Mouse (Mus musculus): ENCODE results near the gene Gstp1. TPM values are rescaled to one million over a fixed set of nuclear protein-coding genes. Genes with fewer than 3 reads are reported as not detected.
"Not testable (repeated sequence)": the region's sequence is repeated elsewhere in the genome, so short reads cannot be mapped to it uniquely, and the experiment has no call there.

Gene Gstp1
- polyA plus RNA-seq, 1 experiment from 2014 or later = 372 TPM

DNA sequence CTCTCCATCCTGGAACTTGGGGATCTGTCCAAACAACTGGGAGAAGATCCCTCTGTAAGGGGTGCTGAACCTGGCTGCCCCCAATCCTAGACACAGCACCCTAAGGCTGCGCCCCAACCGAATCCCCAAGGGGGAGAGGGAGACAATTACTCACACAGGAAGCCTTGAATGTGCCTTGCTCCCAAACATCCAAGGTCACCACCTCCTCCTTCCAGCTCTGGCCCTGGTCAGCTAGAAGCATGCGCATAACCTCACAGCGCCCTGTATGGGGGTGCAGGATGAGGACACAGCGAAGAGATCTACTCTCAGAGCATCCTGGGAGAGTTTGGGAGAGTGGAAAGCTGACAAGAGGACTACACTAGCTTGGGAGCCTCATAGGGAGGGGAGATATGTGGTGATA, 20.8 kb upstream of the Gstp1 start:
- no peak for ATAC-seq
- no peak overlapping the region for H3K4me3 ChIP-seq (replicated peaks)
- H3K27ac ChIP-seq = no peak overlapping the region
- H3K36me3 ChIP-seq = no peaks in the 10 kb centered on the region
- no peaks in the 10 kb centered on the region for H3K9me3 ChIP-seq
- no peaks in the 10 kb centered on the region for H3K4me1 ChIP-seq (replicated peaks)
- no peaks in the 10 kb centered on the region for H3K27me3 ChIP-seq
- H3K4me2 ChIP-seq (replicated peaks) = no peak overlapping the region
- H3K9ac ChIP-seq (replicated peaks) = no peak overlapping the region
- WGBS = 96% methylated on average over 5 of the region's 5 CpGs

DNA sequence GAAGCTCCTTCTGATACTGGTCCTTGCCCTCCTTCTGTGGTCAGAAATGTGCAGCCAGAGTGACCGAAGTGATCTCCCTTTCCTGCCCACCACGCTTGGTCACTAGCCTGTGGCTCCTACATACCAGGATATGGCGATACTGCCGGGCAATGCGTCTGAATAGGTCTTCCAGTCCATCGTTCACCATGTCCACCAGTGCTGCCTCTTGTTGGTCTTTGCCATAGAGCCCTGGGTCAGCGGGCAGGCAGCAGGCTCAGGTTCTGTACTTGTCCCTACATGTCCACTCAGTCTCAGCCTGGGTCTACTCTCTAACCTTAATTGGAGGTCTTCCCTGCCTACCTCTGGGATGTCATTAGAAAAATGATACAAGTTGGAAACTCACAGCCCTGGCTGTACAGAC, 20.2 kb upstream of the Gstp1 start:
- no peak overlapping the region for H3K4me3 ChIP-seq (replicated peaks)
- H3K9me3 ChIP-seq = no peaks in the 10 kb centered on the region
- H3K4me1 ChIP-seq (replicated peaks) = no peaks in the 10 kb centered on the region
- ATAC-seq = no peak
- no peak overlapping the region for H3K27ac ChIP-seq
- no peaks in the 10 kb centered on the region for H3K27me3 ChIP-seq
- no peaks in the 10 kb centered on the region for H3K36me3 ChIP-seq
- H3K4me2 ChIP-seq (replicated peaks) = no peak overlapping the region
- 96% methylated on average over 7 of the region's 7 CpGs for WGBS
- no peak overlapping the region for H3K9ac ChIP-seq (replicated peaks)

DNA sequence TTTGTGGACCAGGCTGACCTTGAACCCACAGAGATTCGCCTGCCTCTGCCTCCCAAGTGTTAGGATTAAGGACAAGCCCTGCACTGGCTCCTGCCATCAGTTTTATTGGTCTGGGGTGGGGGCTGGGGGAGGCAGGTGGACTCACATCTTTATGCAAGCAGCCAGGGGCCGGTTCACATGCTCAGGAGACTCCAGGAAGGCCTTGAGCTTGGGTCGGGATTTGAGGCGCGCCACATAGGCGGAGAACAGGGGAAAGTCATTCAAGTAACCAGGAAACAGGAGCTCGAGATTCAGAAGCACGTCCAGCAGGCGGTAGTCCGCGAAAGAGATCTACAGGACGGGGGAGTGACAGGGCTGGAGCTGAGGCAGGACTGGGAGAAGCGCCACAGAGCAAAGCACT, 19.6 kb upstream of the Gstp1 start:
- ATAC-seq = no peak
- Histone ChIP-seq H3K4me2 (replicated peaks) (no peak overlapping the region), H3K4me3 (replicated peaks) (no peak overlapping the region), H3K27me3 (no peaks in the 10 kb centered on the region), H3K4me1 (replicated peaks) (no peaks in the 10 kb centered on the region), H3K36me3 (no peaks in the 10 kb centered on the region), H3K27ac (no peak overlapping the region), H3K9ac (replicated peaks) (no peak overlapping the region), H3K9me3 (no peaks in the 10 kb centered on the region)
- WGBS = 87% methylated on average over 13 of the region's 13 CpGs

DNA sequence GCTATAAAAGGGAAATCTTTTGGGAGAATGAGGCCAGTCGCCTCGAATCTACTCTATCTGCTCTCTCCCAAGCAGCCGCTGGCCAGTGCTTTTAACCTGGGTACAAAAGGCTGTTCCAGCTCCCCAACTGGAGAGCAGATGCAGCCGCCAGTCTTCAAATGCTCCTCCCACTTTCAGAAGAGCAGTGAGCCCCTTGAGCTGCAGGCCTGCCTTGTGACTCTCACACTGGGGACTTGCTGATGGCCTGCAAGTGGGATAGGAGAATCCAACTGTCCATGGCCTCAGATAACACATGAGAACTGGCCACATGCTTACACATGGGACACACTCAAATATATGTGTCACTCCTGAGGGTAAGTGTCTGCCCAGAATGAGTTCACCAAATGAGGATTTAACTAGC, 18.9 kb upstream of the Gstp1 start:
- ATAC-seq = no peak
- no peaks in the 10 kb centered on the region for H3K36me3 ChIP-seq
- WGBS = 38% methylated on average over 4 of the region's 4 CpGs
- H3K27me3 ChIP-seq = no peaks in the 10 kb centered on the region
- no peak overlapping the region for H3K9ac ChIP-seq (replicated peaks)
- H3K27ac ChIP-seq = no peak overlapping the region
- no peak overlapping the region for H3K4me3 ChIP-seq (replicated peaks)
- no peaks in the 10 kb centered on the region for H3K4me1 ChIP-seq (replicated peaks)
- H3K9me3 ChIP-seq = no peaks in the 10 kb centered on the region
- no peak overlapping the region for H3K4me2 ChIP-seq (replicated peaks)

DNA sequence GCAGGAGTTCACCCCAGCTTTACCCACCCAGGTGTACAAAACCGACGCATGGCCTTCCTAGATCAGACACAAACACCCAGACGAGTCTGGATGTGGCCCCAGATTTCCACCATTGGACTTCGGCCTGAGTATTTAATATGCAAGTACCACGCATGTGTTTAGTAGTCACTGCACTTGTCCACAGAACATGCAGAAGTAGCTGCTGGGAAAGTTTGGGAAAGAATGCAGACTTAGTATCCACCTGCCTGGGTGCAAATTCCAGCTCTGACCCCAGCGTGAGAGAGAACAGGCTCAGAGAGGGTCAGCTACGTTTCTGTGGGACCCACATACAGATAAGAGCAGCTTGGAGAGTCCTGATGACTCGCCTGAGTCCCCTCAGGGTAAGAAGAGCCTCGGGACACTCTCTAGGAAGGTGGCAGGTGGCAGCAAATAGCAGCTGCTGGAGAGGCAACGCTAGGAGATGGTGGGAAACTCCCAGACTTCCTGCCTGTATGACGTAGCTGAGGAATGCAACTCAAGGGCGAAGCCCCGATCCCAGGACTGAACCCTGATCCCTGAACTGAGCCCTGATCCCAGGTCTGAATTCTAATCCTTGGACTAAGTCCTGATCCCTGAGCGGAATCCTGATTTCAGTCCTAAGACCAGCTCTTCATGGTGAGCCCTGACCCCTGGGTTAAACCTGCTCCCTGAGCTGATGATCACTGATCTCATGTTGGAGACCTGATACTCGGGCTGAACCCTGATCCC, 18.3 kb upstream of the Gstp1 start:
- no peaks in the 10 kb centered on the region for H3K4me1 ChIP-seq (replicated peaks)
- ATAC-seq = no peak
- H3K9me3 ChIP-seq = no peaks in the 10 kb centered on the region
- no peak overlapping the region for H3K4me3 ChIP-seq (replicated peaks)
- no peak overlapping the region for H3K27ac ChIP-seq
- H3K27me3 ChIP-seq = no peaks in the 10 kb centered on the region
- H3K4me2 ChIP-seq (replicated peaks) = no peak overlapping the region
- H3K9ac ChIP-seq (replicated peaks) = no peak overlapping the region
- no peaks in the 10 kb centered on the region for H3K36me3 ChIP-seq
- WGBS = 71% methylated on average over 15 of the region's 15 CpGs

DNA sequence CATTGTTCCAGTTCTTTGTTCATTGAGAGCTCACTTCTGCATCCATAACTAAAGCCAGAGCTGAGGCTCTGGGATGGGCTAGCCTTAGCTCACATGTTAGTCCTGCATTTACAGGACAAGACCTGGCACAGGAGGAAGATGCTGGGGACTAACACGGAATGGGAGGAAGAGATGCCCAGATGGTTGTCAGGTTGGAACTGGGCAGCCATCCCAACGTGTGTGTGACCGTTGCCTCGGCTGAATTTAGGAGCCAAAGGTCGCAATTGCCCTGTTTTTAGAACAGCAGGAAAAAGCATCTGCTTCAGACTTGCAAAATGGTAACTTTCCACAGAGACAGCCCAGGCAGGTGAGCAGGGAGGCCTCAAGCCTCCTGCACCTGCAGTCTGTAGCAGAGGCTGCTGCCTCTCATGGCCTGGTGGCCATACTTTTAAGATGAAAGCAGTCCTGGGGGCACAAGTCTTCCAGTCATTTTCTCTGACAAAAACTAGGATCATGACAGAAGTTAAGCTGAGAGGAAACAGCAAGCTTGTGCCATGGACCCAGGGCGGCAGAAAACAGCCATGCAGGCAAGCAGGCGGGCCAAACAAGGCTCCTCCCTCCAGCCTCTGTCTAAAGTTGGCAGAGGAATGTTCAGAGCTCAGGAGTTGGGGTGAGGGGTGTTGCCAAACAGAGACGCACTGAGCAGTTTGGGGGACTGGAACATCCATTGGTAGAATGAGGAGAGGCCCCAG, 17.6 kb upstream of the Gstp1 start:
- 66% methylated on average over 8 of the region's 8 CpGs for WGBS
- no peak overlapping the region for H3K9ac ChIP-seq (replicated peaks)
- no peak overlapping the region for H3K27ac ChIP-seq
- H3K4me2 ChIP-seq (replicated peaks) = no peak overlapping the region
- ATAC-seq = no peak
- H3K27me3 ChIP-seq = no peaks in the 10 kb centered on the region
- no peak overlapping the region for H3K4me3 ChIP-seq (replicated peaks)
- no peaks in the 10 kb centered on the region for H3K9me3 ChIP-seq
- H3K36me3 ChIP-seq = no peaks in the 10 kb centered on the region
- H3K4me1 ChIP-seq (replicated peaks) = no peaks in the 10 kb centered on the region

- Histone ChIP-seq H3K27ac (no peak overlapping the region), H3K9me3 (no peaks in the 10 kb centered on the region), H3K4me3 (replicated peaks) (no peak overlapping the region), H3K27me3 (no peaks in the 10 kb centered on the region), H3K4me1 (replicated peaks) (no peaks in the 10 kb centered on the region), H3K9ac (replicated peaks) (no peak overlapping the region), H3K4me2 (replicated peaks) (no peak overlapping the region), H3K36me3 (no peaks in the 10 kb centered on the region)
- WGBS = 87% methylated on average over 5 of the region's 5 CpGs
- ATAC-seq = no peak
Measured at GRCm38 (mm10) chr19:4054613-4055012, 16.8 kb upstream of the Gstp1 start.

DNA sequence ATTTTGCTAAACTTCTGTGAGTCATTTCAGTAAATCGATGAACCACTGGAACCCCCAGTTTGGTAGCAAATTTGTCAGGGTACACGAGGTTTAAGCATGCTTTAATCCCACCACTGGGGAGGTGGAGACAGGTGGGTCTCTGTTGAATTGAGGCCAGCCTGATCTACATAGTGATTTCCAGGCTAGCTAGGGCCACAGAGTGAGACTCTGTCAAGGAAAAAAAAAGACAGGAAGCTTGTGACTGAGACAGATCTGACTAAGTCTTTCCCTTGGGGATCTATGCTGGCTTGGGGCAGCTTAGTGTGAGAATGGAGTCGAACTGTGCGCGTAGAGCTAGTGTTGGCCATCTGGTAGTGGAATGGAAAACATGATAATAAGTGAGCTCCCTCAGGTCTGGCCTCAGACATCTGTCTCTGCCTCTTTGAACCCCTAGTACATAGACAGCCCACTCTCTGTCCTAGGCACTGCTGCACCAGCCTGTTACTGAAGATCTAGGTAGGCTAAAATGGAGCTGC, 14.8 kb upstream of the Gstp1 start:
- Histone ChIP-seq H3K36me3 (no peaks in the 10 kb centered on the region), H3K4me2 (replicated peaks) (no peak overlapping the region), H3K9me3 (no peaks in the 10 kb centered on the region), H3K9ac (replicated peaks) (no peak overlapping the region), H3K4me1 (replicated peaks) (no peaks in the 10 kb centered on the region), H3K4me3 (replicated peaks) (no peak overlapping the region), H3K27me3 (no peaks in the 10 kb centered on the region), H3K27ac (no peak overlapping the region)
- no peak for ATAC-seq
- 68% methylated on average over 5 of the region's 5 CpGs for WGBS

DNA sequence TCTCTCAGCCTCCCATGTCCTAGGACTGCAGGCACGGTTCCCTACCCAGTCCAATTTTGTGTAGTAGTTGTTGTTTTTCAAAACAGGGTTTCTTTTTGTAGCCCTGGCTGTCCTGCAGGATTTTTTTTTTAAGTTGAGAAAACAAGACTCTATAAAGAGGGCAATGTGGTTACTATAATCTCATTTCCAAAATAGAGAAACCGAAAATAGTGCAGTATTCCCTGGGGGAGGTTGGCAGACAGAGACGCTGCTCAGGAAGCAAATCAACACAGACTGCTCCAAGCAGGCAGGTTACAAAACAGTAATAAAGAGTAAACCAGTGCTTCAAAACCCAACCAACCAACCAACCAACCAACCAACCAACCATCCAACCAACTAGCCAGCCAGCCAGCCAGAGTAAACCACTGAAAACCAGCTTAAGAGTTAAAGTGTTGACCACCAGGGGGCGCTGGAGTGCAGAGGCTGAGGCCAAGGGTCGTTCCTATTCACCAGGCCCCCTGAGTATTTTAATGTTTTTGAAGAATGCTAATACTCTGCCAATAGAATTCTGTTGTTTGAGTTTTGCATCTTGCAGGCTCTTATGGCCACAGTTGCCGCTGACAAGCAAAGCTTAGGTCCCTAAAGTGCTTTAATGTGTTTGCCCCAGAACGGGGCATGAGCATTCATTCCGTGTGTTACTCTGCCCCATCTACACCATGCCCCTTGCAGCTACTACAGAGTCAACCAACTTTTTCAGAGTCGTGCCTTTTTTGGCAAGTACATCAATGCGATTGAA, 14.1 kb upstream of the Gstp1 start:
- no peak overlapping the region for H3K4me3 ChIP-seq (replicated peaks)
- no peaks in the 10 kb centered on the region for H3K9me3 ChIP-seq
- no peak overlapping the region for H3K4me2 ChIP-seq (replicated peaks)
- no peak overlapping the region for H3K27ac ChIP-seq
- no peaks in the 10 kb centered on the region for H3K36me3 ChIP-seq
- no peak overlapping the region for H3K9ac ChIP-seq (replicated peaks)
- H3K4me1 ChIP-seq (replicated peaks) = no peaks in the 10 kb centered on the region
- ATAC-seq = no peak
- WGBS = 56% methylated on average over 10 of the region's 10 CpGs
- no peaks in the 10 kb centered on the region for H3K27me3 ChIP-seq

DNA sequence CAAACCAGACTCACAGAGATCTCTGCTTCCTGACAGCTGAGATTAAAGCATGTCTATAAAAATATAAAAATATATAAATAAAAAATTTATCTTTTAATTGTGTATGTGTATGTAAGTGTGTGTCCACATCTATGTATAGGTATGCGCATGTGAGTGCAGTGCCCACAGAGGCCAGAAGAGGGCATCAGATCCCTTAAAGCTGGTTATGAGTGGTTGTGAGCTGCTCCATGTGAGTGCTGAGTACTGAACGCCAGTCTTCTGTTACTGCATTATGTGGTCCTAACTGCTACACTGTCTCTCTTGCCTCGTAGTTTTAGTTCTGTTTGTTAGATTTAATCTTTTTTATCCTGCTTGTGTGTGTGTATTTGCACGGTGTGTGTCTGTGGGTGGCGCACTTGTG, 13.2 kb upstream of the Gstp1 start:
- WGBS = 95% methylated on average over 5 of the region's 5 CpGs
- Histone ChIP-seq H3K27me3 (no peaks in the 10 kb centered on the region), H3K4me1 (replicated peaks) (no peaks in the 10 kb centered on the region), H3K27ac (no peak overlapping the region), H3K9ac (replicated peaks) (no peak overlapping the region), H3K4me3 (replicated peaks) (no peak overlapping the region), H3K9me3 (no peaks in the 10 kb centered on the region), H3K36me3 (no peaks in the 10 kb centered on the region), H3K4me2 (replicated peaks) (no peak overlapping the region)
- no peak for ATAC-seq

GRCm38 (mm10) chr19:4049069-4049468, 11.3 kb upstream of the Gstp1 start:
- 75% methylated on average over 5 of the region's 5 CpGs for WGBS
- not testable (repeated sequence) for H3K9me3 ChIP-seq; H3K4me1 ChIP-seq (replicated peaks); H3K27me3 ChIP-seq; H3K4me3 ChIP-seq (replicated peaks); H3K36me3 ChIP-seq; ATAC-seq; H3K9ac ChIP-seq (replicated peaks); H3K27ac ChIP-seq; H3K4me2 ChIP-seq (replicated peaks)

DNA sequence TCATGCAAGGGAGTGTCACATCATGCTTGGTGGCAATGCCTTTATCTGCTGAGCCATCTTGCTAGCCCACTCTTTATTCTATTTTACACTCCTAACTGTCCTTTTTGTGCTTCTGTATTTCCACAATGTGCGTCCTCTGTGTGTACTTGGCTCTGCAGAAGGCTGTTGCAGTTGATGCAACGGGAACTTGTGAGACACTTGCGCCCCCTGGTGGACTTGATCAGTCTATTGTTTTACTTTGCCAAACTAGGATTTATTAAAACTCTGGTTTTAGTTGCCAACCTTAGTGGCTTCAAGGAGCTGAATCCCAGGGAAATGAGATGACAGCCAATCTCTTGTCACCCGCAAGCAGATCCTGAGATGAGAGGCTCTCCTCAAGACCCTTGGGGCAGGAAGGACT, 10.1 kb upstream of the Gstp1 start:
- Histone ChIP-seq H3K27ac (no peak overlapping the region), H3K4me1 (replicated peaks) (no peaks in the 10 kb centered on the region), H3K4me3 (replicated peaks) (no peak overlapping the region), H3K9ac (replicated peaks) (no peak overlapping the region), H3K27me3 (no peaks in the 10 kb centered on the region), H3K36me3 (no peaks in the 10 kb centered on the region), H3K9me3 (no peaks in the 10 kb centered on the region), H3K4me2 (replicated peaks) (no peak overlapping the region)
- no peak for ATAC-seq
- 19% methylated on average over 4 of the region's 4 CpGs for WGBS
